In genomic region chr10:96337088-96337666, GRCm38 (mm10) we compare ENCODE assay signal across 24 mouse cellular contexts.
A peak's percentile ranks its signal among the peaks of the same experiment; 100 is the strongest.
DNase-seq lines count a peak whose midpoint lies in the region; ATAC-seq and TF ChIP-seq lines count a peak whose summit lies in the region.
"Had no signal": no experiment of that assay in that cellular context is flagged by ENCODE, and none has a peak within 500 bp of the region (broad histone marks: within the 10 kb centered on the region; RNA-seq: fewer than 3 reads in every experiment).

No protein-coding gene starts in this region.

- no peaks in the 10 kb centered on the region for H3K27me3 ChIP-seq in forebrain, embryonic 13.5 days
- no peaks in the 10 kb centered on the region for H3K27me3 ChIP-seq in forebrain, embryonic 11.5 days (ENCODE audit: control insufficient read depth, insufficient read depth, low read length)
- H3K27me3 ChIP-seq in liver, postnatal 0 days (ENCODE audit: insufficient read depth, low read length): no peaks in the 10 kb centered on the region
- H3K27me3 ChIP-seq in liver, embryonic 11.5 days (replicated peaks; ENCODE audit: control insufficient read depth, insufficient read depth, low read length): no peaks in the 10 kb centered on the region
- no peaks in the 10 kb centered on the region for H3K27me3 ChIP-seq in midbrain, embryonic 14.5 days (ENCODE audit: control insufficient read depth, insufficient read depth, low read length)
- H3K27me3 ChIP-seq in midbrain, embryonic 11.5 days (ENCODE audit: control insufficient read depth, insufficient read depth, low read length): no peaks in the 10 kb centered on the region
- H3K27me3 ChIP-seq: embryonic facial prominence, embryonic 13.5 days; heart, embryonic 12.5 days; limb, embryonic 12.5 days; liver, embryonic 12.5 days had no signal

- peak; percentile 39 for ATAC-seq in forebrain, embryonic 13.5 days
- no peak for ATAC-seq in forebrain, embryonic 11.5 days (replicated peaks; ENCODE audit: low FRiP score)
- no peak for ATAC-seq in liver, postnatal 0 days
- no peak for ATAC-seq in liver, embryonic 11.5 days (replicated peaks; ENCODE audit: low FRiP score)
- ATAC-seq in midbrain, embryonic 14.5 days (ENCODE audit: low FRiP score, low TSS enrichment): no peak; the same call in 1 of the 2 replicates
- no peak for ATAC-seq in midbrain, embryonic 11.5 days (ENCODE audit: low FRiP score)
- ATAC-seq: activated CD4-positive, CD25-positive, alpha-beta regulatory T cell, adult 4 months; liver, embryonic 12.5 days had no signal

- DNase-seq in forebrain, embryonic 11.5 days (ENCODE audit: low spot score): no peak
- DNase-seq in liver, postnatal 0 days: no peak
- DNase-seq in liver, embryonic 11.5 days (ENCODE audit: low spot score): no peak
- peak; percentile 46 for DNase-seq in midbrain, embryonic 14.5 days
- no peak for DNase-seq in midbrain, embryonic 11.5 days (ENCODE audit: low spot score, missing footprints)
- DNase-seq in yolk sac, embryonic 10.5 days (ENCODE audit: low spot score): no peak
- DNase-seq: cerebellum, adult 8-10 months; cerebellum, postnatal 36 days; embryo, embryonic 11 days; gastrocnemius, postnatal 10 days; heart, postnatal 10 days; kidney, adult 18-20 months; kidney, postnatal 4 days; lung, embryonic 14.5 days; right cerebral cortex, postnatal 14 days; spleen, adult 18-20 months; thymus, postnatal 14 days had no signal

- H3K9ac ChIP-seq in forebrain, embryonic 13.5 days: no peak overlapping the region
- no peak overlapping the region for H3K9ac ChIP-seq in forebrain, embryonic 11.5 days (ENCODE audit: low read length)
- H3K9ac ChIP-seq in liver, postnatal 0 days (replicated peaks): no peak overlapping the region
- no peak overlapping the region for H3K9ac ChIP-seq in liver, embryonic 11.5 days (ENCODE audit: low read depth, low read length)
- no peak overlapping the region for H3K9ac ChIP-seq in midbrain, embryonic 14.5 days (replicated peaks; ENCODE audit: low read length)
- no peak overlapping the region for H3K9ac ChIP-seq in midbrain, embryonic 11.5 days (ENCODE audit: low read length)
- H3K9ac ChIP-seq: embryonic facial prominence, embryonic 13.5 days; heart, embryonic 12.5 days; limb, embryonic 12.5 days; liver, embryonic 12.5 days; lung, embryonic 14.5 days had no signal

- WGBS in forebrain, embryonic 13.5 days: 42% methylated on average over 9 of the region's 9 CpGs
- WGBS in forebrain, embryonic 11.5 days: 66% methylated on average over 9 of the region's 9 CpGs
- 83% methylated on average over 9 of the region's 9 CpGs for WGBS in liver, postnatal 0 days (ENCODE audit: insufficient replicate concordance)
- WGBS in liver, embryonic 11.5 days: 86% methylated on average over 9 of the region's 9 CpGs
- WGBS in midbrain, embryonic 14.5 days: 31% methylated on average over 9 of the region's 9 CpGs
- WGBS in midbrain, embryonic 11.5 days: 71% methylated on average over 9 of the region's 9 CpGs

- no peak for TF ChIP-seq EP300 in liver, postnatal 0 days (IDR thresholded peaks at IDR 0.05; ENCODE audit: low read depth)

- H3K4me2 ChIP-seq in forebrain, embryonic 13.5 days: no peak overlapping the region
- H3K4me2 ChIP-seq in forebrain, embryonic 11.5 days (ENCODE audit: low read depth, low read length, severe bottlenecking): no peak overlapping the region
- no peak overlapping the region for H3K4me2 ChIP-seq in liver, postnatal 0 days (ENCODE audit: low read depth, low read length)
- H3K4me2 ChIP-seq in liver, embryonic 11.5 days: no peak overlapping the region
- H3K4me2 ChIP-seq in midbrain, embryonic 14.5 days (ENCODE audit: low read length): peak overlapping the region; percentile 14; the same call in 1 of the 2 replicates
- H3K4me2 ChIP-seq in midbrain, embryonic 11.5 days: no peak overlapping the region
- H3K4me2 ChIP-seq: embryonic facial prominence, embryonic 13.5 days; heart, embryonic 12.5 days; limb, embryonic 12.5 days; liver, embryonic 12.5 days; lung, embryonic 14.5 days had no signal

- no peak for TF ChIP-seq CTCF in liver, postnatal 0 days (IDR thresholded peaks at IDR 0.05; ENCODE audit: low read depth)

- no peaks in the 10 kb centered on the region for H3K9me3 ChIP-seq in forebrain, embryonic 13.5 days (replicated peaks)
- H3K9me3 ChIP-seq in forebrain, embryonic 11.5 days (ENCODE audit: control insufficient read depth, low read length): no peaks in the 10 kb centered on the region
- H3K9me3 ChIP-seq in liver, postnatal 0 days (ENCODE audit: low read length): no peaks in the 10 kb centered on the region
- no peaks in the 10 kb centered on the region for H3K9me3 ChIP-seq in liver, embryonic 11.5 days (ENCODE audit: control insufficient read depth, low read length)
- no peaks in the 10 kb centered on the region for H3K9me3 ChIP-seq in midbrain, embryonic 14.5 days (ENCODE audit: control insufficient read depth, low read length)
- H3K9me3 ChIP-seq in midbrain, embryonic 11.5 days (ENCODE audit: control insufficient read depth, low read length): no peaks in the 10 kb centered on the region
- H3K9me3 ChIP-seq: embryonic facial prominence, embryonic 13.5 days; heart, embryonic 12.5 days; limb, embryonic 12.5 days; liver, embryonic 12.5 days had no signal

- H3K36me3 ChIP-seq in forebrain, embryonic 13.5 days (ENCODE audit: poor library complexity, severe bottlenecking): no peaks in the 10 kb centered on the region
- no peaks in the 10 kb centered on the region for H3K36me3 ChIP-seq in forebrain, embryonic 11.5 days (ENCODE audit: control insufficient read depth, insufficient read depth, low read length)
- H3K36me3 ChIP-seq in liver, postnatal 0 days (replicated peaks; ENCODE audit: insufficient read depth, low read length): no peaks in the 10 kb centered on the region
- no peaks in the 10 kb centered on the region for H3K36me3 ChIP-seq in liver, embryonic 11.5 days (ENCODE audit: control insufficient read depth, insufficient read depth, low read length)
- H3K36me3 ChIP-seq in midbrain, embryonic 14.5 days (ENCODE audit: control insufficient read depth, insufficient read depth, low read length): no peaks in the 10 kb centered on the region
- no peaks in the 10 kb centered on the region for H3K36me3 ChIP-seq in midbrain, embryonic 11.5 days (ENCODE audit: control insufficient read depth, insufficient read depth, low read length)
- H3K36me3 ChIP-seq: embryonic facial prominence, embryonic 13.5 days; heart, embryonic 12.5 days; limb, embryonic 12.5 days; liver, embryonic 12.5 days had no signal

- peaks cover 9% of the 10 kb centered on the region; the same call in 1 of the 2 replicates for H3K4me1 ChIP-seq in forebrain, embryonic 13.5 days
- H3K4me1 ChIP-seq in forebrain, embryonic 11.5 days (replicated peaks; ENCODE audit: control insufficient read depth, insufficient read depth, low read length): no peaks in the 10 kb centered on the region
- H3K4me1 ChIP-seq in liver, postnatal 0 days (ENCODE audit: insufficient read depth): peaks cover 8% of the 10 kb centered on the region
- H3K4me1 ChIP-seq in liver, embryonic 11.5 days (replicated peaks; ENCODE audit: control insufficient read depth, insufficient read depth, low read length): no peaks in the 10 kb centered on the region
- H3K4me1 ChIP-seq in midbrain, embryonic 14.5 days (ENCODE audit: control insufficient read depth, insufficient read depth, low read length): 0 out of 2 replicates have a peak, but pooled peaks cover 2% of the 10 kb centered on the region
- peaks cover 3% of the 10 kb centered on the region; the same call in 1 of the 2 replicates for H3K4me1 ChIP-seq in midbrain, embryonic 11.5 days (ENCODE audit: control insufficient read depth, insufficient read depth, low read length)
- H3K4me1 ChIP-seq: embryonic facial prominence, embryonic 13.5 days; limb, embryonic 12.5 days; liver, embryonic 12.5 days had no signal

- H3K27ac ChIP-seq in forebrain, embryonic 13.5 days: no peak overlapping the region
- no peak overlapping the region for H3K27ac ChIP-seq in forebrain, embryonic 11.5 days (ENCODE audit: low read depth, low read length)
- H3K27ac ChIP-seq in liver, postnatal 0 days (ENCODE audit: low read depth): 0 out of 2 replicates have a peak overlapping the region, but pooled peaks have one; percentile 35
- no peak overlapping the region for H3K27ac ChIP-seq in liver, embryonic 11.5 days (ENCODE audit: low read depth, low read length)
- no peak overlapping the region for H3K27ac ChIP-seq in midbrain, embryonic 14.5 days (replicated peaks; ENCODE audit: low read depth, low read length)
- H3K27ac ChIP-seq in midbrain, embryonic 11.5 days (ENCODE audit: low read depth, low read length): no peak overlapping the region
- H3K27ac ChIP-seq: embryonic facial prominence, embryonic 13.5 days; limb, embryonic 12.5 days; liver, embryonic 12.5 days had no signal

- H3K4me3 ChIP-seq in forebrain, embryonic 13.5 days: no peak overlapping the region
- H3K4me3 ChIP-seq in forebrain, embryonic 11.5 days (ENCODE audit: low read depth, low read length): no peak overlapping the region
- no peak overlapping the region for H3K4me3 ChIP-seq in liver, postnatal 0 days (ENCODE audit: low read depth, low read length)
- H3K4me3 ChIP-seq in liver, embryonic 11.5 days (ENCODE audit: low read depth, low read length): no peak overlapping the region
- no peak overlapping the region for H3K4me3 ChIP-seq in midbrain, embryonic 14.5 days (replicated peaks; ENCODE audit: low read depth, low read length)
- no peak overlapping the region for H3K4me3 ChIP-seq in midbrain, embryonic 11.5 days (ENCODE audit: low read depth, low read length)
- H3K4me3 ChIP-seq: embryonic facial prominence, embryonic 13.5 days; erythroblast, embryonic 14.5 days; heart, embryonic 12.5 days; limb, embryonic 12.5 days; liver, embryonic 12.5 days had no signal
